Mouse (Mus musculus) forebrain, embryonic 10.5 days (tissue): ENCODE results near the gene Erich4. TPM values are rescaled to one million over a fixed set of nuclear protein-coding genes. Genes with fewer than 3 reads are reported as not detected.

Source experiments
- DNase-seq: peaks from one replicate; pipeline ENCODE4 v3.0.0-alpha.2; 2017; ENCODE audit warnings: low spot score; ENCODE audit errors: extremely low spot score
- H3K27ac ChIP-seq: fragments of 300-500 bp; sonication (generic); 2 replicates; pipeline ENCODE4 v1.5.1; 2016; ENCODE audit warnings: mild to moderate bottlenecking
- H3K27me3 ChIP-seq: fragments of 300-500 bp; sonication (generic); 2 replicates; pipeline ENCODE4 v1.6.1; 2016; ENCODE audit warnings: mild to moderate bottlenecking; ENCODE audit not compliant: poor library complexity, severe bottlenecking
- H3K36me3 ChIP-seq: fragments of 300-500 bp; sonication (generic); replicated peaks from 2 replicates; pipeline ENCODE4 v1.6.1; 2016; ENCODE audit warnings: mild to moderate bottlenecking, moderate library complexity
- H3K4me1 ChIP-seq: fragments of 300-500 bp; sonication (generic); 2 replicates; pipeline ENCODE4 v1.6.1; 2016
- H3K4me3 ChIP-seq: fragments of 300-500 bp; sonication (generic); 2 replicates; pipeline ENCODE4 v1.5.1; 2016; ENCODE audit warnings: mild to moderate bottlenecking, moderate library complexity
- H3K9me3 ChIP-seq: fragments of 300-500 bp; sonication (generic); 2 replicates; pipeline ENCODE4 v1.6.1; 2016; ENCODE audit warnings: mild to moderate bottlenecking, moderate library complexity
- WGBS: fragments of 180-500 bp; shearing (Covaris S2); methylation state at CpG from one replicate; pipeline ENCODE4 v1.1.7; 2016; 5-methylcytosine and 5-hydroxymethylcytosine counted together
- polyA plus RNA-seq: library from polyadenylated mRNA; unstranded; fragments of >200 nt; fragmentation: Nextera tagmentation; extraction: Ambion mirVana; gene quantifications from 2 replicates; pipeline ENCODE4 v1.2.1, GENCODE M21; 2016

Erich4 gene
- not detected in 2 replicates for polyA plus RNA-seq

GRCm38 (mm10) chr7:25615706-25616011, at the start of gene Erich4:
Gene Erich4, minus strand, starts transcription at chr7:25615892.
- Histone ChIP-seq H3K4me3 (no peak within 1 kb of the TSS), H3K27me3 (no peaks in the 10 kb centered on the region), H3K36me3 (no peaks in the 10 kb centered on the region), H3K27ac (no peak within 1 kb of the TSS), H3K4me1 (peaks cover 14% of the 10 kb centered on the region), H3K9me3 (no peaks in the 10 kb centered on the region)
- no peak for DNase-seq
- 83% methylated on average over 5 of the region's 5 CpGs for WGBS

DNA sequence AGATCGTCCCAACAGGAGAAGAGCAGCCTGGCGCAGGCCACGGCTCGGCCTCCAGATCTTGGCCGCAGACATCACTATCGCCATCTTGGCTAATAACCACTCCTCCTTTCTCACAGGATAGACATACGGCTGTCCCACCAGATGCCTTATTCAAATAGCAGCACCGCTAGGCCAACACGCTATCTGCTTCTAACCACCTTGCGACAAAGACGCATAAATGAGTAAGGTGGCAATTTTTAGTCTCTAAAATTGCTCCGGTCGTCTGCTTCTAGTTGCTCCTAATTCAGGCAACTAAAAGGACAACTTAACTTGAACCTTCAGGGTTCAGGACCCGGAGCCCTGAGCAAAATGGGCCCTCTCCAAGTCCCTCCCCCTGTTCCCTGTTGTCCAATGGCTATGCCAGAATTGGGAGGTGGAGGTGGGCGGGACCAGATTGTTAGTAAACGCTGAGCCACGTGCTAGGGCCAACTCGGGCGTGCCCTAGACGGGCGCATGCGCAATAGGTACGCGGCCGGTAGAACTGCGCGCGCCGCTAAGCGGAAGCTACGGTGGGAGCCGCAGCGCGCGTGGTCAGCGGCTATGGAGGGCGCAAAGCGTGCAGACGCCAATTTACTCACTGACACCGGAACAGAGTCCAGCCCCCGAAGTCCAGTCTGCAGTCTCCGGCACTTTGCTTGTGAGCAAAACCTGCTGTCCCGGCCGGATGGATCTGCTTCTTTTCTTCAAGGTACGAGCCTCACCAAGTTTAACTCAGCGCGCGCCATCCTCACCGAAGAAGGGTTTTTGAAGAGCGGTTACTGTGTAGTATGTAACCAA, 43.2 kb upstream of the Erich4 start, which contains the start of the genes Bckdha and Exosc5:
TSS of gene Bckdha (minus strand) at position 325 of the 816 bp plus-strand sequence.
TSS of gene Exosc5 (plus strand) at position 508 of the 816 bp plus-strand sequence.
- Histone ChIP-seq H3K4me3 (peak within 1 kb of the TSS; percentile 73), H3K9me3 (no peaks in the 10 kb centered on the region), H3K36me3 (peaks cover 27% of the 10 kb centered on the region), H3K27ac (peak within 1 kb of the TSS; percentile 96), H3K4me1 (peaks cover 23% of the 10 kb centered on the region), H3K27me3 (no peaks in the 10 kb centered on the region)
- WGBS: under 1% methylated on average over 50 of the region's 50 CpGs
- DNase-seq: peak; percentile 99

DNA sequence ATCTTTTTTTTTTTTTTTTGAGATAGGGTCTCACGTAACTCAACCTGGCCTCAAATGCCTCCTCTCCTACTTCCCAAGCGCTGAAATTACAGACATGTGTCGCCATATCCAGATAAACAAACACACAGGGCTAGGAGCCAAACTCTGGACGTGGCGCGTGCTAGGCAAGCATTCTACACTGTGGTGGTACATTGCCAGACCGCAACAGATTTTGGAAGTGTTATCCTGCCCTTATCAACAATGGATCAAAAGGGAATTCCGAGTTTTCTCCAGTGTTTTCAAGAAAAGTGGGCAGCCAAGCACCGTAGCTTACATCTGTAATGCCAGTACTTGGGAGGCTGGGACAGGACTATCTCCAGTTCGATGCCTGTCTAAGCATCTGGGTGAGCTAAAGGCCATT, 42.1 kb upstream of the Erich4 start:
- Histone ChIP-seq H3K27me3 (no peaks in the 10 kb centered on the region), H3K4me1 (peaks cover 23% of the 10 kb centered on the region), H3K27ac (no peak overlapping the region), H3K4me3 (peak overlapping the region; percentile 73), H3K9me3 (no peaks in the 10 kb centered on the region), H3K36me3 (peaks cover 16% of the 10 kb centered on the region)
- 44% methylated on average over 10 of the region's 10 CpGs for WGBS
- no peak for DNase-seq

DNA sequence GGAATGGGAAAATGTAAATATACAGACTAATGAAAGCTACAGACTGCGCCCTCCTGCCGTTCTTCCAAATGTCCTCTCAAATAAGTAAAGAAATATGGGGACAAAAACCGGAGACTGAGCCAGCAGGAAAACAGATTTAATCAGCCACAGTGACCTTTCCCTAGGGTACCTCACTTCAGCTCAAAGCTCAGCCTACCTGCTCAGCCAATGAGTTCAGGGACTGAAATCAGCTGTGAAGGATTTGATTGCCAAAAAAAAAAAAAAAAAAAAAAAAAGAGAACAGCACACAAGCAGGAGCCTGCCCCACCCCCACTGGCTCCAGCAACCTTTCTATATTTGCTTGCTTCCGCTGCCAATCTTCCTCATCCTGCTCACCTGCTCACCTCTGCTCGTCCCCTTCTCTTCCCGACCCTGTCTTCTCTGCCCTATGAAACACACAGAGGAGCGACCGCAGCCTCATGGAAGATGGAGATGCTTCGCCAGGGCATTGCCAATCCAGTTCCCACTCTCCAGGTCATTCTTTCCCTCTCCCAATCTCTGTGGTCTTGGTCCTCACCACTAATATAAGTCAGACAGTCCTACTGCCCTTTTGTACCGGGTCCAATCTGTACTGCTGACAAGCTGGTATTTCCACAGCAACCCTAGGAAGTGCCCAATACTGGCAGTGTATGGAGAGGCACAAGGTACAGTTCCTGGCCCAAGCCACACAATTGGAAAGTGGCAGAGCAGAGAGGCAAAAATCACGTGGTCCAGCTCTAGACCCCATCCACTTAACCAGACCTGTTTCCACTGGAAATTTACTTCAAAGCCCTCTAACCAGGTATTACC, 40.1 kb upstream of the Erich4 start:
- peaks cover 23% of the 10 kb centered on the region for H3K4me1 ChIP-seq
- H3K27ac ChIP-seq: no peak overlapping the region
- no peak overlapping the region for H3K4me3 ChIP-seq
- H3K36me3 ChIP-seq: no peaks in the 10 kb centered on the region
- WGBS: 80% methylated on average over 11 of the region's 11 CpGs
- DNase-seq: no peak
- no peaks in the 10 kb centered on the region for H3K27me3 ChIP-seq
- H3K9me3 ChIP-seq: no peaks in the 10 kb centered on the region

DNA sequence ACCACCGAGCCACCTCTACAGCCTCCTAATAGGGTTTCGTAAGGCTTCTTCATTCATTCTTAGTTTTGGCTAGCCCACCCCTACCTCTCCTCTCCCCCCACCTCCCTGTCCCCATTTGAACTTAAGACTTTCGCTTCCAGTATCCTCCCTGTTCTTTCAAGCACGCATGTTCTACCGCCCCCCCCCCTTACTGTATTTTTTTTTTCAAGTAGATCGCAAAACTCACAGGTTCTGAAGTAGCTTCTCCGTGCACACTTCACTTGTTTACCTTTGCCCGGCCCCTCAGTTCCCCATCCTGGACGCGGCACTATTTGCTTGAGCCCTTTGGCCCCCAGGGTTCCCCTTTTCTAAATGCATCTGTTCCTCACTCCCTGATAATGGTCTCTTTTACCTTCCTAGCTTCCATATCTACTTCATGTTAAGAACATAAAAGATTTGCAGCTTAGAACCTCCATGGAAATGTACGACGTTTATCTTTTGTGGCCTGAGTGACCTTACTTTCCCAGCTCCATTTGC, 36.6 kb upstream of the Erich4 start:
- DNase-seq: no peak
- Histone ChIP-seq H3K4me1 (peaks cover 11% of the 10 kb centered on the region), H3K36me3 (no peaks in the 10 kb centered on the region), H3K27ac (no peak overlapping the region), H3K4me3 (no peak overlapping the region), H3K27me3 (no peaks in the 10 kb centered on the region), H3K9me3 (no peaks in the 10 kb centered on the region)
- WGBS: 93% methylated on average over 12 of the region's 12 CpGs

- H3K4me3 ChIP-seq: no peak overlapping the region
- H3K36me3 ChIP-seq: no peaks in the 10 kb centered on the region
- no peaks in the 10 kb centered on the region for H3K9me3 ChIP-seq
- H3K27me3 ChIP-seq: no peaks in the 10 kb centered on the region
- 94% methylated on average over 8 of the region's 8 CpGs for WGBS
- H3K27ac ChIP-seq: no peak overlapping the region
- H3K4me1 ChIP-seq: peaks cover 8% of the 10 kb centered on the region; the same call in 1 of the 2 replicates
- DNase-seq: no peak
These were observed 35.6 kb upstream of the Erich4 start for GRCm38 (mm10) chr7:25651281-25651680.

- Histone ChIP-seq H3K9me3 (no peaks in the 10 kb centered on the region), H3K36me3 (no peaks in the 10 kb centered on the region), H3K27ac (no peak overlapping the region), H3K4me3 (no peak overlapping the region), H3K27me3 (no peaks in the 10 kb centered on the region), H3K4me1 (peaks cover 13% of the 10 kb centered on the region)
- no peak for DNase-seq
- 77% methylated on average over 5 of the region's 5 CpGs for WGBS
These were observed 34.1 kb upstream of the Erich4 start for GRCm38 (mm10) chr7:25649839-25650238.

- no peak overlapping the region for H3K4me3 ChIP-seq
- H3K27ac ChIP-seq: no peak overlapping the region
- H3K4me1 ChIP-seq: peaks cover 15% of the 10 kb centered on the region
- no peaks in the 10 kb centered on the region for H3K27me3 ChIP-seq
- H3K9me3 ChIP-seq: no peaks in the 10 kb centered on the region
- 63% methylated on average over 5 of the region's 5 CpGs for WGBS
- DNase-seq: no peak
- no peaks in the 10 kb centered on the region for H3K36me3 ChIP-seq
These were observed 32.0 kb upstream of the Erich4 start for GRCm38 (mm10) chr7:25647574-25648123.

GRCm38 (mm10) chr7:25645074-25645473, 29.4 kb upstream of the Erich4 start:
- 45% methylated on average over 14 of the region's 14 CpGs for WGBS
- Histone ChIP-seq H3K27me3 (no peaks in the 10 kb centered on the region), H3K9me3 (no peaks in the 10 kb centered on the region), H3K36me3 (0 out of 2 replicates have a peak, but pooled peaks cover 3% of the 10 kb centered on the region), H3K4me1 (peaks cover 15% of the 10 kb centered on the region), H3K27ac (no peak overlapping the region), H3K4me3 (no peak overlapping the region)
- DNase-seq: no peak

- Histone ChIP-seq H3K27me3 (no peaks in the 10 kb centered on the region), H3K9me3 (no peaks in the 10 kb centered on the region), H3K27ac (no peak overlapping the region), H3K4me3 (no peak overlapping the region), H3K4me1 (peaks cover 14% of the 10 kb centered on the region), H3K36me3 (peaks cover 6% of the 10 kb centered on the region; the same call in 1 of the 2 replicates)
- WGBS: 76% methylated on average over 4 of the region's 4 CpGs
- DNase-seq: no peak
These were observed 28.9 kb upstream of the Erich4 start for GRCm38 (mm10) chr7:25644631-25645030.

DNA sequence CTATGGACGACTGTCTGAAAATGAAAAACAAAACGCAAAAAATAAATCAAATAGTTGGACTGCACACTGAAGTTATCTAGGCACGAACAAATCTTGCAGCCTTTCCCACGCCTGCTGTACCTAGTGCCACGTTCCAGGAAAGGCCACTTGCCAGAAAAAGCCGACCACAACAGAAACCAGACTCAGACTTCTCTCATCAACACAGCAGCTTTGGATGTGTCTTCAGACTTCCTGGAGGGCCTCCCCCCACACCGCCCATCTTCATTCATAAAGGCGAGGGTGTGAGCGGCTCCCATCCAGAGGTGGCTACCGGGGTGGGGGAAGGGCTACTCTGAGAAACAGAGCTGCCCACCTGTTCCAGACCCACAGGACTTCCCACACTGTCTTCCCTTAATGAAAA, 28.4 kb upstream of the Erich4 start:
- H3K9me3 ChIP-seq: no peaks in the 10 kb centered on the region
- no peak overlapping the region for H3K27ac ChIP-seq
- DNase-seq: no peak
- no peaks in the 10 kb centered on the region for H3K27me3 ChIP-seq
- H3K36me3 ChIP-seq: peaks cover 6% of the 10 kb centered on the region; the same call in 1 of the 2 replicates
- no peak overlapping the region for H3K4me3 ChIP-seq
- WGBS: 82% methylated on average over 10 of the region's 10 CpGs
- peaks cover 12% of the 10 kb centered on the region for H3K4me1 ChIP-seq

DNA sequence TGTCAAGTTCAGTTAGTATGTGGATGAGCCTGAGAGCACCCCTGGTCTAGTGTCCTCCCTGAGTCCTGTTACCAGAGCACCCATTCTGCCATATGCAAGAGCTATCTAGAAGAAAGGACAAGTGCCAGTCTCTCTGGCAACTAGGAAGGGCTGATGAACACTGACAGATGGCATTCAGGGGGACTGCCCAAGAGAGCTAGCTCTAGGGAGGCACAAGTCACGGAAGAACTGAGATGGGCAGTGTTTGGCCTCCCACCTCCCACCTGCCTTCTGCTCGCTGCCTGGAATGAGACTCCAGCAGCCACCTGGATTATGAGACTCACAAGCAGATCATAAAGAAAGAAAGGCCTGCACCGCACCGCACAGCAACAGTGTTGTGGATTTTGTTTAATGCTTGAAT, 24.1 kb upstream of the Erich4 start:
- no peaks in the 10 kb centered on the region for H3K9me3 ChIP-seq
- H3K27me3 ChIP-seq: no peaks in the 10 kb centered on the region
- peaks cover 18% of the 10 kb centered on the region; the same call in 1 of the 2 replicates for H3K36me3 ChIP-seq
- DNase-seq: no peak
- H3K4me3 ChIP-seq: no peak overlapping the region
- H3K4me1 ChIP-seq: peaks cover under 1% of the 10 kb centered on the region
- 89% methylated on average over 4 of the region's 4 CpGs for WGBS
- H3K27ac ChIP-seq: no peak overlapping the region
